In genomic region chr9:77551036-77551512, GRCm38 (mm10) we compare ENCODE assay signal across 14 mouse cellular contexts. TPM values are rescaled to one million over a fixed set of nuclear protein-coding genes. Genes with fewer than 3 reads are reported as not detected.
DNase-seq lines count a peak whose midpoint lies in the region; ATAC-seq and TF ChIP-seq lines count a peak whose summit lies in the region.
"Had no signal": no experiment of that assay in that cellular context is flagged by ENCODE, and none has a peak within 500 bp of the region (broad histone marks: within the 10 kb centered on the region; RNA-seq: fewer than 3 reads in every experiment).

No protein-coding gene starts in this region.

- 0 out of 2 replicates have a peak, but pooled peaks cover 5% of the 10 kb centered on the region for H3K4me1 ChIP-seq in kidney, adult 2 months (ENCODE audit: control insufficient read depth, insufficient read depth, low read length)
- H3K4me1 ChIP-seq in bone marrow, adult 2 months (ENCODE audit: control insufficient read depth, insufficient read depth, low read length), result no peaks in the 10 kb centered on the region
- no peaks in the 10 kb centered on the region for H3K4me1 ChIP-seq in stomach, postnatal 0 days (replicated peaks; ENCODE audit: control insufficient read depth, insufficient read depth)
- peaks cover 7% of the 10 kb centered on the region; the same call in 1 of the 2 replicates for H3K4me1 ChIP-seq in forebrain, embryonic 12.5 days
- H3K4me1 ChIP-seq: embryonic facial prominence, embryonic 15.5 days; midbrain, embryonic 15.5 days had no signal

- no peaks in the 10 kb centered on the region for H3K36me3 ChIP-seq in kidney, adult 2 months (ENCODE audit: control insufficient read depth, insufficient read depth, low read length)
- no peaks in the 10 kb centered on the region for H3K36me3 ChIP-seq in stomach, postnatal 0 days (ENCODE audit: control insufficient read depth, insufficient read depth, low read length)
- H3K36me3 ChIP-seq in forebrain, embryonic 12.5 days (replicated peaks), result no peaks in the 10 kb centered on the region
- H3K36me3 ChIP-seq: embryonic facial prominence, embryonic 15.5 days; G1E; midbrain, embryonic 15.5 days had no signal

- no peak for TF ChIP-seq EP300 in stomach, postnatal 0 days (optimal IDR thresholded peaks at IDR 0.05)

- no peak for DNase-seq in kidney, adult 2 months
- DNase-seq in kidney, adult 11 months, result no peak
- peak; percentile 19 for DNase-seq in thymus, postnatal 25 days
- DNase-seq in thymus, adult 18-20 months, result no peak
- DNase-seq in stomach, postnatal 0 days (ENCODE audit: low spot score), result peak; percentile 24
- no peak for DNase-seq in cerebellum, postnatal 4 days (ENCODE audit: low spot score in 2 of 2)
- DNase-seq: cerebellum, postnatal 36 days; heart, adult 18-20 months; kidney, adult 9 months had no signal

- no peak overlapping the region for H3K4me2 ChIP-seq in stomach, postnatal 0 days (replicated peaks; ENCODE audit: low read depth)
- H3K4me2 ChIP-seq in forebrain, embryonic 12.5 days, result no peak overlapping the region
- H3K4me2 ChIP-seq: embryonic facial prominence, embryonic 15.5 days; midbrain, embryonic 15.5 days had no signal

- 69% methylated on average over 7 of the region's 7 CpGs for WGBS in kidney, adult 2 months
- WGBS in bone marrow, adult 2 months, result 5% methylated on average over 7 of the region's 7 CpGs
- WGBS in stomach, postnatal 0 days, result 65% methylated on average over 7 of the region's 7 CpGs
- WGBS in forebrain, embryonic 12.5 days, result 72% methylated on average over 7 of the region's 7 CpGs

- peak; percentile 32 for TF ChIP-seq CTCF in kidney, adult 2 months (conservative IDR thresholded peaks at IDR 0.05; ENCODE audit: insufficient read depth, insufficient read length, low read depth, low read length)
- TF ChIP-seq CTCF in bone marrow, adult 2 months (IDR thresholded peaks at IDR 0.05; ENCODE audit: control insufficient read depth, insufficient read depth, low read length), result peak; percentile 26; the same call in 1 of the 2 replicates
- TF ChIP-seq CTCF in stomach, postnatal 0 days (IDR thresholded peaks at IDR 0.05; ENCODE audit: low read depth), result peak; percentile 49

- TF ChIP-seq POLR2A in kidney, adult 2 months (IDR thresholded peaks at IDR 0.05; ENCODE audit: low read depth, low read length), result no peak
- TF ChIP-seq POLR2A in bone marrow, adult 2 months (IDR thresholded peaks at IDR 0.05; ENCODE audit: borderline replicate concordance, control insufficient read depth, low read depth, low read length), result no peak

- H3K9ac ChIP-seq in stomach, postnatal 0 days (ENCODE audit: low read length), result no peak overlapping the region
- no peak overlapping the region for H3K9ac ChIP-seq in forebrain, embryonic 12.5 days
- H3K9ac ChIP-seq: embryonic facial prominence, embryonic 15.5 days; midbrain, embryonic 15.5 days had no signal

- no peak overlapping the region for H3K4me3 ChIP-seq in kidney, adult 2 months (ENCODE audit: insufficient read depth, low read depth, low read length)
- no peak overlapping the region for H3K4me3 ChIP-seq in bone marrow, adult 2 months (replicated peaks; ENCODE audit: control insufficient read depth, low read depth, low read length)
- no peak overlapping the region for H3K4me3 ChIP-seq in stomach, postnatal 0 days (ENCODE audit: low read depth, low read length)
- H3K4me3 ChIP-seq in forebrain, embryonic 12.5 days (replicated peaks), result no peak overlapping the region
- H3K4me3 ChIP-seq: embryonic facial prominence, embryonic 15.5 days; midbrain, embryonic 15.5 days had no signal

- no peaks in the 10 kb centered on the region; the same call in 1 of the 2 replicates for H3K27me3 ChIP-seq in kidney, adult 2 months (replicated peaks; ENCODE audit: control insufficient read depth, insufficient read depth, low read length)
- no peaks in the 10 kb centered on the region for H3K27me3 ChIP-seq in stomach, postnatal 0 days (ENCODE audit: control insufficient read depth, insufficient read depth, low read length)
- H3K27me3 ChIP-seq in forebrain, embryonic 12.5 days, result no peaks in the 10 kb centered on the region
- H3K27me3 ChIP-seq: embryonic facial prominence, embryonic 15.5 days; midbrain, embryonic 15.5 days had no signal

- no peaks in the 10 kb centered on the region for H3K9me3 ChIP-seq in stomach, postnatal 0 days (ENCODE audit: control insufficient read depth, low read length)
- no peaks in the 10 kb centered on the region for H3K9me3 ChIP-seq in forebrain, embryonic 12.5 days
- H3K9me3 ChIP-seq: embryonic facial prominence, embryonic 15.5 days; midbrain, embryonic 15.5 days had no signal

- no peak overlapping the region for H3K27ac ChIP-seq in kidney, adult 2 months (ENCODE audit: insufficient read depth, low read depth, low read length)
- H3K27ac ChIP-seq in bone marrow, adult 2 months (ENCODE audit: control insufficient read depth, insufficient read depth, low read depth, low read length, poor library complexity), result no peak overlapping the region
- no peak overlapping the region for H3K27ac ChIP-seq in stomach, postnatal 0 days (replicated peaks)
- H3K27ac ChIP-seq in forebrain, embryonic 12.5 days, result no peak overlapping the region
- H3K27ac ChIP-seq: embryonic facial prominence, embryonic 15.5 days; midbrain, embryonic 15.5 days had no signal

- ATAC-seq in stomach, postnatal 0 days (ENCODE audit: low FRiP score, low TSS enrichment), result no peak
- no peak for ATAC-seq in forebrain, embryonic 12.5 days (ENCODE audit: low FRiP score)
- ATAC-seq: midbrain, embryonic 15.5 days had no signal

RNA-seq across cellular contexts. Expression of gene Lrrc1, which starts 6.4 kb away (rescaled TPM):
- 34.0 and 40.7 TPM in 2 replicates for polyA plus RNA-seq in kidney, adult 2 months (2012; rRNA removed)
- polyA plus RNA-seq in bone marrow, adult 2 months (2011; ENCODE audit: insufficient read depth, insufficient read length, low replicate concordance, missing spikeins), result 3.9 and 5.7 TPM in 2 replicates
- 14.9 and 16.2 TPM in 2 replicates for polyA plus RNA-seq in stomach, postnatal 0 days (2015; fragmentation: Nextera tagmentation; extraction: Ambion mirVana)
- polyA plus RNA-seq in forebrain, embryonic 12.5 days (2016; fragmentation: Nextera tagmentation; extraction: Ambion mirVana), result 18.1 and 21.4 TPM in 2 replicates
- polyA plus RNA-seq: G1E had no signal

Comparison
In these comparisons a context has a peak if more than half of its experiments do, and no peak if none do; other contexts are left out.
1. DNase-seq: peak in thymus, postnatal 25 days (single experiment) and stomach, postnatal 0 days (single experiment); none in kidney, adult 2 months (single experiment), kidney, adult 11 months (single experiment), thymus, adult 18-20 months (0 of 2) and cerebellum, postnatal 4 days (0 of 2).
2. Peak in every context shown above with its lines, with median percentiles within 50 percentile points of each other: CTCF ChIP-seq.